Mouse (Mus musculus): ENCODE measurements around the gene Pdlim1.
"Not testable (repeated sequence)": the region's sequence is repeated elsewhere in the genome, so short reads cannot be mapped to it uniquely, and the experiment has no call there.

Pdlim1 gene

DNA sequence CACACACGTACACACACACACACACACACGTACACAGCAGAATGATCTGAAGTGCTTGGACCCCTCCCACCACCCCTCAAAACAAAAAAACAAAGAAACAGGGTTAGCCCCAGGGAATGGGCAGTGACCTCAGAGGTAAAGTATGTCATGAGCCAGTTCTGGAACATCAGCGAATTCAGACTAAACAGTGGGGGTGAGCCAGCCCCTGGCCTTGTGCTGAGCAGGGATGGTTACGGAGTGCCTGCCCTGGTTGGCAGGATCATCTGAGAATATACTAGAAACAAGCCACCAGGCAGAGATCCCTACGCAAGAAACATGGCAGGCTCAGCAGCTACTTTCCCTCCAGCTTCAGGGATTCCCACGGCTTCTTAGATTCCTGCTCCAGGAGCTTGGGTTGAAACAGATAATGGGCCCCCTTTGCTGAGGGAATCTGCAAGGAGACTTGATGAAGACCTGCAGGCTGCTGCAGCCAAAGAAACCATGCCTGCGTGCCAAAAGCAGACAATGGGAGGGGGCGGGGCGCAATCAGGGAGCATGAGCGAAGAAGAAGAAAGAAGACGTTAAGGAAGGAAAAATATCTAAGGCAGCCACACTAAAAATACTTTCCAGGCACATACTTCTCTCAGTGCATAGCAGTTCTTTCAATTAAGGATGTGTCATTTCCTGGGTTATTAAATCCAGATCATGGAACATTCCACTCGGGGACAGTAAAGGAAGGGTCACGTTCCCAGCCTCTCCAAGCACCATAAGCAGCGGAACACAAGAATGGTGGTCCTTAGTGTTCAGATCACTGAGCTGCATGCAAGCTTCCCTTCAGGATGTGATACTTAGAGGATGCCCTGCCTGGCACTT, 30.6 kb downstream of the Pdlim1 start:
- peak; percentile 83 for DNase-seq (ENCODE audit: low read depth, low spot score)

DNA sequence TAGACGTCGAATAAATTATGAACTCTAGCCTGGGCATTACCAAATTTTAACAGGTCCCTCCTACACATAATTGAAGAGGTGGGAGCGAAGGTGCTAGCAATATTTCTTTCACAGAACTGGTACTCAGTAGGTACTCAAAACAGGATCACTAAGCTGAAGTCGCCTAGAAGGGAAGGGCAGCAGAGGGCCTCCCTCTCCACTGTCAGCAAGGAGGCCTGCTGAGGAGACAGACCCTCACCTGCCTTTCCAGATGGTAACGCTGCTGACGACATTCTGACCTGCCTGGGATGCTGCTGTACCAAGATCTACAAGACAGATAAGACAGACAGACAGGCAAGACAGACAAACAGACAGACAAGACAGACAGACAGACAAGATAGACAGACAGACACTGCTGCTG, 31.3 kb downstream of the Pdlim1 start:
- peak; percentile 44 for DNase-seq (ENCODE audit: low read depth, low spot score)

DNA sequence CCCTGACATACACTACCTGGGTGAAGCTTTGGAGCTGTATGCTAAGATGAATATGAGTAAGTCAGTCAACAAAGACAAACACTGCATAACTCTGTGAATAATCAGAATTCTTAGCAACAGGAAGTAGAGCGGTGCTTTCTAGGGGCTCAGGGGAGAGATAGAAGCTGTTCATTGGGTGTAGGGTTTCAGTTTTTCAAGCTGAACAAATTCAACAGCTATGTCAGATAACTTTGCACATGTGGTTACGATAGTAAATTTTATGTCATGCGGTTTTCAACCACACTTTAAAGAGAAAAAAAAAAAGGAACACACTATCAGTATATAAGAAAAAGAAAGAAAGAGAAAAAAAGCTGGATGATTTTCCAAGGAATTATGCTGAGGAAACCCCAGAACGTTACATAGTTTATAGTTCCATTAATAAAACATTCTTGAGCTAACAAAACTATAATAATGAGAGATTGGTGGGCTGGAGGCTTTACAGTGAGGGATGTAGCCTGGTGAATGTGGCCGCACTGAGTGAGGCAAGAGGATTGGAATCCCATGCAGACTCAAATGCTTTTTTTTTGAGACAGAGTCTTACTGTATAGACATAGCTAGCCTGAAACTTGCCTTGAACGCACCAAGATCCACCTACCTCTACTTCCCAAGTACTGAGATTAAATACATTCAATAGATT, 33.3 kb downstream of the Pdlim1 start:
- DNase-seq (ENCODE audit: low read depth, low spot score), result no peak

DNA sequence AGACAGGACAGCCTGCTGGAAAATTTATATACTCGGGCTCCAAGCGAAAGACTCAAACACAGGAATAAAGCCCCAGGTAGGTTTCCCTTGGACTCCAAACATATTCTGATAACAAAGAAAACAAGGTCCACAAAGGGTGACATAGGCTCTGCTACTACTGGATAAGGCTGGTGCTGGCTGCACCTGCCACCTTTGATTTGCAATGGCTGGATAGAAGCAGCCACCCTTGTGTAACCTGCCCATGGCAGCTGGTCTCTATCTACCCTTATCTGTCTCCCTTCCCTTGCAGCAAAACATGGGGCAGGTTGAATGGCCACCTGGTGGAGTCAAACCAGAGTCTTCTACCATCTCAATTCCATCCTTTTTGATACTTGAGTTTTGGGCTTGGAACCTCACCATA, 39.1 kb downstream of the Pdlim1 start:
- no peak for DNase-seq (ENCODE audit: low read depth, low spot score)

DNA sequence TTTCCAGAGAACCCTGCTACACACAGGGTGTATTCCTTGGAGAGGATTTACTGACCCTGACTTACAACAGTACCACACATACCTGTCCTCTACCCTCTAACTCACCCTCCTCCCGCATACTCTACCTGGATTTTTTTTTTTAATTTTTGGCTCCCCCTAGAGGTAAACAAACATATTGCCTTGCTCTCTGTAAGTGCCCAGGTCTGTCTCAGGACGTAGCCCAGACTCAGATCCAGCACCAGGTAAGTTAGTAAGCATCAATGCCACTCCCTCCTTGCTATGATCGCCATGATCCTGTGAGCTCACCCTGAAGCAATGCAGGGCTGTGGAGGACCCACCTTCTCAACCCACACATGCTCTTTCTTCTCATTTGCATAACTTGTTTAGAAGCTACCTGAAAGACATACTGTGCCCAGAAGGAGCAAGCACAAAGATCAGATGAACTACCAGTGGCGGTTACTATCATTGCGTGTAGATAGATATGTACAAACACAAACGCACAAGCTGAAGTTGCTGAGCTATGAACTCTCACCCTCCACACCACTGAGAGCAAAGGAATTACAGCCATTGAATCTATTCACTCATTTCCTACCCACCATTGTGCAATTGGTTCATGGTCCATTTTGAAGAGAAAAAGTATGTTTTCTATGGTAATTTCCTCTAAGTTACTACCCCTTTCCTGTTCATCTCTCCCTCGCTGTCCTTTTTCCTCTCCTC, 39.7 kb downstream of the Pdlim1 start:
- DNase-seq (ENCODE audit: low read depth, low spot score), result peak; percentile 50

DNA sequence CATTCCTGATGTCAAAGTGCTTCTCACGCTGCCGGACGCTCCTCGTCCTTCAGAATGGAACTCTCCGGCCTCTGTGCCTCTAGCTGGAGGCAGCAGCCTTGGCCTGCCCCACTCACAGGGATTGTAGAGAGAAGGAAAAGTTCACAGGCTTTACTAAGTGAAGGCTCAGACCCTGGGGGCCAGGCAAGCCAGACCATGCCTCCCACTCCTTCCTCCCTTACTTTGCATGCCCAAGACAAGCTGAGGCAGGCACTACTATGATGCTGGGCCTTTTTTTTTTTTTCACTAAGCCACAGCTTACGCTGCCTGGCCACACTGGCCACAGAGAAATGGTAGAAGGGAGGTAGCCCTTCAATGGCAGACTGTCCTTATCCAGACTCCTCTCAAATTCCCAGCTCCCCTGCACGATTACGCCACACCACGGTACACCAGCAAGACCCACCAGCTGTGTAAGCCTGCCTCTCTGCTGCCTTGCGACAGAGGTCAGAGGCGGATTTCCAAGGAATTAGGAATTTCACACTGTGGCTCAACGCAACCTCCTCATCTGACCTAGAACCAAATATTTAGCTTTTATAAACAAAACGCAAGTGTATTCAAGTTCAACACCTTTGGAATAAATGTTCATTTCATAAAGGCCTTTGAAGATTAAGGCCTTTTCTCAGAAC, 40.4 kb downstream of the Pdlim1 start:
- DNase-seq (ENCODE audit: low read depth, low spot score), result no peak

DNA sequence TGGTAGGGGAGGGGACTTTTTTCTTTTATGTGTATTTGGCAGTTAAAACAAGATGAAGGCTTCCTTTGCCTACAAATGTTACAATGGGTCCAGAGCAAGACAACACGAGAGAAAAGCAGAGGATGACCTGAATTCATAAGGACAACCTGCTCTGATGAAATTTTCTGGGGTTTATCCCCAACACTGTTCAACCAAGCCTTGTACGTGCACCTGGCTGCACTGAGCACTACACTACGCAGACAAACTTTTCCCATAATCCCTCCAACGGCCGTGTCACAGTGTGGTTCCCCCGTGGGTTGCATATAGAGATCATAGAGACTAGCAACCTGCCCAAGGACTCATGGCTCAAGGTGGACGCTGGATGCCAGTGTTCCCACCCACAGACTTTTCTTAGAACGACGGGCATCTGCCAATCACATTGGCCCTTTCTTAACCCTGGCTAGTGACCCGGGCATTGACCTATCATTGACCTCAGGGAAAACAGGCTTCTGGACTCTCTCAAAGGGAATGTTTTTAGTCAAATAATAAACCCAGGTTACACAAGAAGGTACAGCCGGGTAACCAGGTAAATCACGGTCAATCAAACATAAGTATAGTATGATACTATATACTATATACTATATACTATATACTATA, 45.0 kb downstream of the Pdlim1 start:
- DNase-seq (ENCODE audit: low read depth, low spot score), result peak; percentile 1

DNA sequence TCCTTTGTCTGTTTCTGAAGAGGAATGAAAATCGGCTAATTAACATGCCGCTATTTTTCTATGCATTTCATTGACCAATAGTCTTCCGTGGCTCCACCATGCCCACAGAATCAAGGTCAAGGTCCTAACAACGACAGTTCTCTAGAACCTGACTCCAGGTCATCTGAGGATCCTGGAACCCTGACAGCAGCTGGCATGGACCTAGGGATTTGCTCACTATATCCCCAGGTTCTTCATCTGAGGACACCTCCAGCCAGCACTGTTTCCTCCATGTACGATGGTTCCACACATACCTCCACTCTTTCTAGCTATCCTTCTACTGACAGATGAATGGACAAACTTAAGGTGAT, 45.9 kb downstream of the Pdlim1 start:
- DNase-seq (ENCODE audit: low read depth, low spot score), result no peak

DNA sequence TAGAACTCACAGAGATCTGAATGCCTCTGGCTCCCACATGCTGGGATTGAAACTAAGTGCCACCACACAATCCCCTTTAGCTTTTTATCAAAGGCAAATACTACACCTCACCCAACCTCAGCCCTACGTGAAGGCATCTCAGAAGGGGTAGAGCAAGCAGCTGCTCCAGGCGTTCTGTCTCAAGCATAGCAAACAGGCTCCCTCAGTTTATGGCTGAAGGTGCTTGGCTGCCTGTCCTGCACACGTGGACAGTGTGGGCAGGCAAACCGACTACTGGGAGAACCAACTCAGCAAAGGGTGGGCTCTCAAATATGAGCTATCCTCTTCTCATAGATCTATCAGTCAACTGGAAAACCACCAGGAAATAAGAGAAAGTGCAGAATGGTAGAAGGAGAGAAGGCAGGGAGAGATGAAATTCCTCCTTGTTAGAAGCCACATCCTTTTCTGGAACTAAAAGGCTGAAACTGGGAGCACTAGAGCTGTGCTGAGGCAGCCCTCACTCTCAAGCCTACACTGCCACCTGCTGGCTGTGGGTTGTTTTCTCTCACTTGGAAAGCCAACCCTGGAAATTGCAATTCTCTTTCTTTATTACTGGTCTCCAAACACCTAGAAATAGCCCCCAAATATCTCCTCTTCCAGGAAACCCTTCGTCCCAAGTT, 46.4 kb downstream of the Pdlim1 start:
- peak; percentile 84 for DNase-seq (ENCODE audit: low read depth, low spot score)

DNA sequence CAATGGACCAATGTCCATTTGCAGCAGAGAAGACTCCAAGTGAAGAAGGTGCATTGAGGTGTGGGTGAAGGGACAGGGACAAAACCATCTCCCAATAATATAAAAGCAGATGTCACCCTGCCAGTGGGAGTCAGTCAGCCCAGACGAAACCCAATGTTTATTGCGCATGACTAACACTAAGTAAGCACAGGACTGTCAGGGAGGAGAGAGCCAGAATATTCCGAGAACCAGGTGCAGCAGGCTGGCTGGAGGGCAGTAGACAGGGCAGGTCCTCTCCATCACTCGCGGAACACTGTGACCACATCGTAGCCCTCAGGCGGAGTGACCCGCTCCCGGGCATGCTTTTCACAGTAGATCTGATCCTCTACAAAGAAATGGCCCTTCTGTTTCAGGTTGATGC, 49.3 kb downstream of the Pdlim1 start:
- peak; percentile 1 for DNase-seq (ENCODE audit: low read depth, low spot score)

DNA sequence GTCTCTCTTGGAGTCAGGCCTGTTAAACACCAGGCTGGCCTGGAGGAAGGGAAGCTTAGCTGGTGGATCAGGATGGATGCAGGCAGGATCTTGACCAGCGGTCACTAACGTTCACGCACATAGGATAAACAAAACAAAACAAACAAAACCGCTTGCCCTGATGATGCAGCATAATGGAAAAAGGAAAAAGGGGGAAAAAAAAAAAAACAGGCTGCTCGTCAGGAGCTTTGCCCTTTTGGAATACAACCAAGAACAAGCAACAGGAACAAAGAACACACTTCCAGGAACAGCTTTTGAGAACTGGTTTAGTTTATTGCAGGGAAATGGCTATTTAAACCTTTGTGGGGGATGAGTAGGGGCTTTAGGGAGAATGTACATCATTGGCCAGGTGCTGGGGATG, 50.8 kb downstream of the Pdlim1 start:
- DNase-seq (ENCODE audit: low read depth, low spot score), result no peak

DNA sequence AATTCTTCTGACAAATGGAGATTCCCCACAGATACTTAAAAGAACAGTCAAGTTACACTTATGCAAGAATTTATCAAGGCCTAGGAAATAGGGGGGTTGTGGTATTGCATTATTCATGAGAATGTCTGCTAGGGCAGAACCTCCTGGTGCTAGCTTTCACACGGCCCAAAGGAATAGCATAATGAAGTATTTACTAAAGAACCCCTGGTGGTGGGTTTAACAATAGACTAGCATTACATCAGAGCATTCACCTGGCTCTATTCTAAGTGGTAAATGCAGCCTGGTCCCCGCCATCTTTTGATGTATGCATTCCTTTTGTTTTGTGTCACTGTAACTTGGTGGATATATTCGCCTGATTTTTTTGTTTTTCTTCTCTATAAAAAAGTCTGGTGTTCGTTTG, 68.7 kb downstream of the Pdlim1 start:
- not testable (repeated sequence) for DNase-seq (ENCODE audit: low read depth, low spot score)

DNA sequence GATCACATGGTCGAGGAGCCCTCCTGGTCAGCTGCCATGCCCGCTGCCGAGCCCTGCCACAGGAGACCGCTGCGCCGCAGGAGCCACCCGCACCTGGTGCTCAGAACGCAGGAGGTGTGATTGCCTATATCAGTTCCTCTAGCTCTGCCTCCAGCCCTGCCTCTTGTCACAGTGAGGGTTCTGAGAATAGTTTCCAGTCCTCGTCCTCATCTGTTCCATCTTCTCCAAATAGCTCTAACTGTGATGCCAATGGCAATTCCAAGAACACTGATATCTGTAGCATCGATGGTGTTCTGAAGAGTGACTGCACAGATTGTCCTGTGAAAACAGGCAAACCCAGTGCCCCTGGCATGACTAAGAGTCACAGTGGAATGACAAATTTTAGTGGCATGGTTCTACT, 81.0 kb downstream of the Pdlim1 start:
- DNase-seq (ENCODE audit: low read depth, low spot score), result no peak

DNA sequence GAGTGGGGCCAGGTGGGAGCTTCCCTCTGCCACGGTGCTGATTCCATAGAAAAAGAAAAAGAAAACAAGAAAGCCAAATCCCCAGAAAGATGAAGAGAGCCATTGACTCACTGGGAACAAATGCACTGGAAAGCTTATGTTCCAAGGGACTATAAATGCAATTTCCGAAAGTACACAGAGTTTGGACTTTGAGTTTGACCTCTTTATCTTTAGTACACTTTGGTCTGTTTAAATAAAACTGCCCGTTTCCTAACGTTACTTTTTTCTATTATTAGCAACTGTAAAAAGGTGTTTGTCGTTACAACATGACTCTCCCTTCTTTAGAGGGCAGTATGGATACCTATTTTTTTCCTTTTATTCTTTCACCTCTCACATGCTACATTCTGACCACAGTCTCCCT, 84.5 kb downstream of the Pdlim1 start, which contains the start of gene Cyp2c70:
Cyp2c70 (minus strand) TSS at position 174 of the 400 bp plus-strand sequence.
- no peak for DNase-seq (ENCODE audit: low read depth, low spot score)

DNA sequence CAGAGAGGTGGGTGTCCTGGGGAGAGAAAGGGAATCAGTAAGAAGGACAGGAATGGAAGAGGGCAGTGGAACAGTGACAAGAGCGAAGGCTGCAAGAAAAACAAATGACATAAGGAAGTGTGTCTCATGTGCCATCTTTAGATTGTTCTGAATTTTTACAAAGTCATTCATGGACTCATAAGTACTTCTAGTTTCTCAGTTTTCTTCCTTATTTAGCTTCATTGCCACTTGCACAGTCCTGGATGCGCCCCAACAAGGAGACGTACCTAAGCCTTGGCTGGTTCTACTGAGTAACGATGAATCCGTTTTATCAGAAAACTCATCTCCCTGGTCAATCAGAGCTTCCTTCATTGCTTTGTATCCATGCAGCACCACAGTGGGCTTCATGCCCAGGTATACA, 88.0 kb downstream of the Pdlim1 start:
- no peak for DNase-seq (ENCODE audit: low read depth, low spot score)

DNA sequence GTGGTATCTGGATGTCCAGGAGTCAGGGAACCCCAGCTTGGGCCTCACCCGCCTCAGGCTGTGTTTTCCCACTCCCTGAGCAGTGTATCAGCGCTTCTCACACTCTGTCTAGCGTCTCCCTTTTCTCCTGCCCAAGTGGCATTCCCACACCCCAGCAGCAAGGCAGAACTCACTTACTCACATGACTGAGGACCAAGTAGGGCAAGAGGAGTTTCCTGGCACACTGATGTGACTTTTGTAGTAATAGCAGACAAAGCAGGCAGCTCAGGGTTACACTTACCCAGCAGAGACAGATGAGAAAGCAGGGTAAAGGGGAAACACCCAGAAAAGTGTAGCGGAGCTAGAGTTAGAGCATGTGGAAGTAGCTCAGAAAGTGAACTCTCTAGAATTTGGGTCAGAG, 93.3 kb downstream of the Pdlim1 start:
- DNase-seq (ENCODE audit: low read depth, low spot score), result no peak

All from 3T3-L1 (cell line).